Mouse (Mus musculus): ENCODE data around the gene Nphp4.
"Not testable (repeated sequence)": the region's sequence is repeated elsewhere in the genome, so short reads cannot be mapped to it uniquely, and the experiment has no call there.

Nphp4 gene

DNA sequence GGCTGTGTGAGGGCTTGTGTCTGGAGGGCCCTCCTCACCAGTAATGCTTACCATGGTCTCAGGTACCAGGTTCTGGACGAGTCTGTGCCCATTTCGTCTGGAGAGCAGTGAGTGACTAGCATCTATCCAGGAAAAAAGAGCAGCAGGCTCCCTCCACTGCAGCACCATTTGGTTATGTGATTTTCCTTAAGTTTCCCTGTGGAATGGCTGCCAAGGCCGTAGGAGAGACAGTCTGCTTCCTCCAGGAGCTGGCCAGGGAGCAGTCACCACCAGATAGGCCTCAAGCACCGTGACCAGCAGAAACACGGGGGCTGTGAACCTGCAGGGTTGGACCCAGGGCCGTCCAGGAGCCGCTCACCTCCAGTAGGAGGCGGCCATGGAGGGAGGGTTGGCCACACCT, 3.9 kb downstream of the Nphp4 start:
- no peak for DNase-seq

DNA sequence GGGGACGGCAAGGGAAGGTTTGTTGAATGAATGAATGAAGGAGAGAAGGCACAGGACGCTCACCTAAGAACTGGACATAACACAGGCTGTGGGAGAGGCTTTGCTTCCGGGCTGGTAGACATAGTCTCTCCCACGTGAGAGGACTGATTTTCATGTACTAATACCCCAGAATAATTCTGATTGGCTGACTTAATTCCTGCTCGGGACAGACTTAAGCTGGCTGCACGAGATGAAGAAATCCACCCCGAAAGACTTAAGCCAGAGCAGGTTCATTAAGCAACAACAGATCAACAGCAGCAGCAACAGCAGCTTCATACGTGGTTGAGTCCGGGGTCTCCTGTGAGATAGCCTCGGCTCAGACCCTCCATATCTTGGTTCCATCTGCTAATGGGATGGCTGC, 11.5 kb downstream of the Nphp4 start:
- DNase-seq, result no peak

DNA sequence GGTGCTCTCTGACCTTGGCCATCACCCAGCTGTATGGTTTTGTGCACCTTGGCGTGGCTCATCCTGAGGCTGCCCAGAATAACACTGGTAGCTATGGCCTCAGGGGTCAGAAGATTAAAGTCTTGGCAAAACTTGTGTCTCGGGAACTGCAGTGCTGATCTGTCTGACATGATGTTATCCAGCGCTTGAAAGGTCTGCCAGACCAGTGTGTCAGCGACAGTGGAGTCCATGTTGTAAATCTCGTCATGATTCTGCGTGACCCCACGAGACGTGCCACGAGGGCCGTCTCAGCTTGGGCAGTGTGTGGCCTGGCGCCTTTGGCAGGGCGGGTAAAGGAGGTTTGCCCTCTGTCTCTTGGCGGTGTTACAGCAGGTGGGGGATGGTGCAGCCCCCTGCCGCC, 13.8 kb downstream of the Nphp4 start:
- no peak for DNase-seq

DNA sequence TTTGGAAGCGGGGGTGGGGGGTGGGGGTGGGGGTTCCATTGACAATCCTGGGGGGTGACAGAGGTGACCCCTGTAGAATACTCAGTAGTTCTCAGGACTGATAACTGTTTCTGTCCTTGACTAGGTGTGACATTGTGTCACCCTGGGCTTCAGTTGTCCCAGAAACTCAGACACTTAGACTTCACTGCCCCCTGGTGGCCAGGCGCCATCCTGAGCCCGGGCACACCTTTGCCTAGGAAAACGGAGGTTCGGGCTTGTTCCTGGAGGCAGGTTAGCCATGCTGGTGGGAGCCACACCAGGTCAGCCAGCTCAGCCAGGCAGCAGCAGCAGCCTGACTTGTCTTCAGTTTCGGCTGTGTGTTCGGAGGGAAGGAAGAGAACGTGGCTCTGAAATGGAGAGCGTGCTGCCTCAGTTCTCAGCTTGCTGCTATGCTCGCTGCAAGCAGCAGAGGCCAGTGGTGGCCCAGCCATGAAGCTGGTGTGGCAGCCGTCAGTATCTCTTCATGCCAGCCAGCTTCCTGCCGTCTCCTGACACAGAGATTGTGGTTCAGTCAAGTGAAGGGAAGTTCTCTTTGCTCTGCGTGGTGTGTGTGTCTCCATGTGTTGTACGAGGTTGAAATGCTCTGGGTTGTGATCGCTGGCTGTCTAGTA, 14.9 kb downstream of the Nphp4 start:
- peak; percentile 79 for DNase-seq

DNA sequence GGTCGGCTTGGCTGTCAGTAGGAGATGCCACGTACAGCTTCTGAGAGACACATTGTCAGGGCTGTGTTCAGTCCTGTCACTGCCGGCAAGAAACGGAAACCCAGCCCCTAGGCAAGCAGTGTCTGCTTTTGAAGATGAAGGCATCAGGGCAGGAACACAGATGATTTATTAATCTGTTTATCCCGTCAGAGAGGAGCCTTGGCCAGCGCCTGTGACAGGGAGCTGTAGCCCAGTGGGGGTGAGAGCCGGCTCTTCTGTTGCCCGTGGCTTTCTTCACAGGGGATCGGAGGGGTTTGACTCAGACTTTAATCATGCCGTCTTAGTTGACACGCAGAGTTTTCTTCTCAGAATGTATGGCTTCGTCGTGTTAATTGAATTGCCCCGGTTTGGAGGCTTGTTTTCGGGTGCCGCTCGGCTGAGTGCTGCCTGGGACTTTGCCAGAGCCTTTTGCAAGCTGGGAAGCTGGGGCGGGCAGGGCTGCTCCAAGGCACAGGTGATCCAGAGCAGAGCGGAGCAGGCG, 17.9 kb downstream of the Nphp4 start:
- no peak for DNase-seq

DNA sequence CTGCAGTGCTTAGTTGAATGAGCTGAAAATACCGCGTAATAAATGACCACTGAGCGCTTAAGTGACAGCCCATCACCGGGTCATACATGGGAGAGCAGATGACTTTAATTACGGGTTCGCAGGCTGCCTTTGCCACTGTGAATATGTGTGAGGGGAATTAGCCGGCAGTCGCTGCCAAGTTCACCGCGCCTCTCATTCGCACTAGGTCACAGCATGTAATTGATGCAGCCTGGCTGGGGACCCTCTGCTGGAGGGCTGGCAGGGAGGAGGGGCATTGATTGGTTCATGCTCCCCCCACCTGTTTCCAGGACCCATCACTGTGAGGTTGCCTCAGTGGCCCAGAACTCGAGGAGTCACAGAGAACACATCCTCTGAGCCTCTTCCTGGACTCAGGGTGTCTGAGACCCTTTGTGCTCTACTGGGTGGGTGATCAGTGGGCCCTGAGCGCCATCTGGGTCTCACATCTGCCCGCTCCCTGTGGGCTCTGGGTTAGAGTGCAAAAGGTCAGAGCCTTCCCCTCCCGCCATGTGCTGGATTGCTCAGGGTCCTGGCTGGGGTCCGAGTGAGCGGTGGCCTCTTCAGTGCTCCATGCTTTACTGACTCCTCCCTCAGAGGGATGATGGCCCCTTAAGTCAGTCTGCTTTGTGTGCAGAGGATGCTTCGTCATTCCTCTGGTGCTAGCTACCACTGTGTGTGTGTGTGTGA, 35.9 kb downstream of the Nphp4 start:
- DNase-seq, result no peak

DNA sequence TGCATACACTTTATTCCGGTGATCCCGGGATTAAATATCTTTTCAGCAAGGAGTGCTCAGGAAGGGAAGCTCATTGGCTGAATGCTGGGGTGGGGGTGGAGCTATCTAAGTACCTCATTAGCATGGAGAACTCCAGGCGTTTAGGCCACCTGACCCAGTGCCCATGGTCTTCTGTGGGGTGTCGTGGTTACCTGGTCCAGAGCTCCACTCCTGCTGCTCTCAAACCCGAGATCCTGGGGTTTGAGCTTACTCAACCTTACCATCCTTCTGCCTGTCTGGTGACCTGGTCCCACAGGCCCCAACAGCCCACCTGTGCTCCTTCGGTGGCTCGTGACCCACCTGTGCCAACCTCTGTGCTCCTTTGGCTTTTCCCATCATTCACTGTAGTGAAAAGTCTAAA, 38.4 kb downstream of the Nphp4 start:
- no peak for DNase-seq

DNA sequence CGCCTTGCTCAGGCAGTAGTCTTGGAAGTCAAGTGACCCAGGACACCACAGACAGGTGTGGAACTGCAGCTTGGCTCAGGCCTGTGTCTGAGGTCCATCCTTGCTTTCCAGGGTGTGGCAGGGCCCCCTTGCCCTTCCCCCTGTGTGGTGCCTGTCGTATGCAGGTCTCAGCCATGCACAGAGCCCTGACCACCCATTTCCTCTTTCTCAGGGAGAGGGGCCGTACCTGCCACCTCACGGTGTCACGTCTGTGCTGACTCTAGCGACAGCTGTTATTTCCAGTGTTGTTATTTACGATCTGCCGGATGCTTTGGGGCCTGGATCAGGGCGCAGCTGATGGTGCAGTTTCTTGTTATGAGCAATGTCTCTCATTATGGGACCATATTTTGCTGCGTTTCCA, 42.6 kb downstream of the Nphp4 start:
- no peak for DNase-seq

DNA sequence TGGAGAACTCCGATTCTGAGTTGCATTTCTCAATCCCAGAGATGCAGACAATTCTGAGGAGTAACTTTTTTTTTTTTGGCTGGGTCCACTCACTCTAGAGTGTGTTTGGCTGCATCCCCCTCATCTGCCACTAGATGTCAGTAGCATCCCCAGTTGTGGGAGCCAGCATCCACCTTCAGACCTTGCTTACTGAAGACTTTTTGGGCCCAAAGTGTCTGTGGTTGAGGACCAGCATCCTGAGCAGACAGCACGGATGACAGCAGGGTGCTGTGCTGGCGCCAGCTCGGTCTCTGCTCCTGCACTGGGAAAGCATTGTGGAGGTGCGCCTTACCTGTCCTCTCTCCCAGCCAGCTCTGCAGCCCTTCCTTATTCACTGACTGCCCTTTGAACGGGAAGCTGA, 43.6 kb downstream of the Nphp4 start:
- DNase-seq, result peak; percentile 63

DNA sequence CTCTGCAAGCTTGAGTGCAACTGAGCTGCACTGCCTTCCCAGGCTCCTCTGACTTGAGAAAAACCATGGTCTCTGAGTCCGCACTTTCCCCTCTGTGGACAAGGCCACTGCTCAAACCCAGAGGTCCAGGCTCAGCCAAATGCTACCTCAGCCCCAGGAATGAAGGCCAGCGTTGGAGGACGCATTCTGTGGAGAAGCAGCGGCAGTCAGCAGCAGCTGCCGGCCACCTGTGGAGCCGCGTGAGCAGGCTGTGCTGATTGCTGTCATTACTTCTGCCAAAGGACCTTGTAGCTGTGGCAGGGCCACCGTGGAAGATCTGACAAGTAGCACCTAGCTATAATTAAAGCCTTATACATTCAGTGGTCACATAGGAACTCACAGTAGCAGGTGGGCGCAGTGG, 56.4 kb downstream of the Nphp4 start:
- no peak for DNase-seq

DNA sequence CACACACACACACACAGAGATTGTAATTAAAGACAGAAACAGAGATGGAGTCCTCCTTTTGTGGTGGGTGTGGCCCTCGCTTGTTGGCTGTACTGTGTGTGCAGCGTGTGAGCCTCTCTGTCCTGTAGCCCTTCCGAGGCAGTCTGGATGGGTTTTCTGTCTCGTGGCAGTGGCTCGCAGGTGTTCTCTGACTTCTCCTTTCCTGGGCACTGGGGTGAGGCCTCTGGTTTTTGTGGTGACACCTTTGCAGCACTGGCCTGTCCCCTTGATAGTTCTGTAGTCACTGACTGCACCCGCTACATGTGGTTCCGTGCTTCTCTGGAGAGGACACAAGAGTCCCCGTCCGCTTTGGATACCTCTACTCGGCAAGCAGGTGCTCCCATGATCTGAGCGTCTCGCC, 63.2 kb downstream of the Nphp4 start:
- DNase-seq, result no peak

DNA sequence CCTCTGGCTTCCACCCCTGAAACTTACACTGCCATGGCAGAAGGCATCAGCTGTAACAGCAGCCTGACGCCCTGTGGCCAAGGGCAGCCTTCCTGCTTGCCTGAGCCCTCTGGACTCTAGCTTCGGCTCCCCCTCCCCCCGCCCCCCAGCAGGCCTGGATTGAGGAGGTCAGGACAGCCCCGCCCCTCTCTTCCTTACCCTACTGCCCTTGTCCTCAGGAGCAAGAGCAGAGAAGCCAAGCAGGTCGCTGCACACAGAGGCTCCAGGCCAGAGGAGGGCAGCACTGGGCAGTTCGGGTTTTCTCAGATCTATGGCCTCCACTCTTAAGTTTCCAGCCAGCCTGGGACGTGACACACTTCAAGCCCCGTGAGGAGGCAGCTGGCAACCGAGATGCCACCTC, 64.7 kb downstream of the Nphp4 start:
- DNase-seq, result no peak

DNA sequence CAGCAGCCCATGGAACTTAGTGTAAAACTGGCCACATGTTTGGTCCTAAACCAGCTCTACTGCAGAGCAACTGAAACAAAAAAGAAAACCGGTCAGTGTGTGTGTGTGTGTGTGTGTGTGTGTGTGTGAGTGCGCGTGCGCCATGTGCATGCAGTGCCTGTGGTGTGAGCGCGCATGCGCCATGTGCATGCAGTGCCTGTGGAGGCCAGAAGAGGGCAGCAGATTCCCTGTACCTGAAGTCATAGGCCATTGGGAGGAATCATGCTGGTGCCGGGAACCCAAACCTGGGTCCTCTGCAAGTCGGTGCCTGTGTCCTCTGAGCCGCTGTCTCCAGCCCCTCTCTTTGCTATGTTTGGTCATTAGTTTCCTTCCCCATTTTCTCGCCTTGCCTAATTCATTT, 65.9 kb downstream of the Nphp4 start:
- DNase-seq, result no peak

DNA sequence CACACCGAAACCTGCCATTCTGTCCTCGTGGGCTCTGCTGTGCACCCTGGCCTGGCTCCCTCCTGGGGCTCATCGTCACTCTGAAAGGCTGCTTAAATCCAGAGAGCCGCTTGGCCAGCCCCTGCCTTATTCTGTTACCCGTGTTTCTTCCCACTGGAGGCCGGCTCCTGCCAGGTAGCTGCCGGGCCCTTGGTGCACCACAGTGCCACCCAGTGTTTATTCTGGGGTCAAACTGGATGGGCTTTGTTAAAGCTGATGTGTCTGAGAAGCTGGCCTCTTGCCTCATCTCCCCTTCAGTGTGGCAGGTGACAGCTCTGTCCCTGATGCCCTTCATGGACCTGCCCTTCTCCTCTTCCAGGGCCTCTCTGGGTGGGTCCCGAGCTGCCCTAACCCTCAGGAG, 70.0 kb downstream of the Nphp4 start:
- no peak for DNase-seq

DNA sequence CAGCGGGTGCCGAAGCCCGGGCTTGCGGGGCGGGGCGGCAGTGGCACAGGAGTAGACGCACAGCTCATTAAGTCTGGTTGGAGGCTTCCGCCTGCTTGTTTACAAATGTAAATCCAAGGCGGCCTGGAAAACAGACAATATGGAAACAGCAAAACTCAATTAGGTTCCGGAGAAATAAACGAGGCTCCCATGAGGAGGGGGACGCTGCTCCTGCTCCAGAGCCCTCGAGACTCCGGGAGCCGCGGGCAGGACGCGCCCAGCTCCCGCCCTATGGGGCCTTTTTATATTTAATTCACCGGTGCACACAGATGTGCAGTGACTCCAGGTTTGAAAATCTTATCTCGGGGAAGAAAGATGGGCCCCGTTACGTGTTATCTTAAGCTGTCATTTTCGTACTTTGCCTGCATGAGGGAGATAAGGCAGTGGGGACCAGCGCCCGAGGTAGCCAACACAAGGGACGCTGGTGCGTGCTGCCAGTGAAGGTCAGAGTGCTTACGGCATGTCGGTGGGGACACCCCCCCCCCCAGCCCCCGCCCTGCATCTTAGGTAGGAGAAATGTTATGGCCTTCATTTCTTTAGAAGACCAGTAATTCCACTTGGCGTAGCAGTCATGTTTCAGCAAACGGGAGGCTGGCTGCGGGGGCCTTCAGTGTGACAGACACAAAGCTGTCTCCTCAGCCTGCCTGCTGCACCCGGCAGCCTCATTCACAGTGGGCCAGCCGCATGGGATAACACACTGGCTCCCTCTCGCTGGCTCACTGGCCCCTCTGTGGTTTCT, 71.6 kb downstream of the Nphp4 start:
- no peak for DNase-seq

DNA sequence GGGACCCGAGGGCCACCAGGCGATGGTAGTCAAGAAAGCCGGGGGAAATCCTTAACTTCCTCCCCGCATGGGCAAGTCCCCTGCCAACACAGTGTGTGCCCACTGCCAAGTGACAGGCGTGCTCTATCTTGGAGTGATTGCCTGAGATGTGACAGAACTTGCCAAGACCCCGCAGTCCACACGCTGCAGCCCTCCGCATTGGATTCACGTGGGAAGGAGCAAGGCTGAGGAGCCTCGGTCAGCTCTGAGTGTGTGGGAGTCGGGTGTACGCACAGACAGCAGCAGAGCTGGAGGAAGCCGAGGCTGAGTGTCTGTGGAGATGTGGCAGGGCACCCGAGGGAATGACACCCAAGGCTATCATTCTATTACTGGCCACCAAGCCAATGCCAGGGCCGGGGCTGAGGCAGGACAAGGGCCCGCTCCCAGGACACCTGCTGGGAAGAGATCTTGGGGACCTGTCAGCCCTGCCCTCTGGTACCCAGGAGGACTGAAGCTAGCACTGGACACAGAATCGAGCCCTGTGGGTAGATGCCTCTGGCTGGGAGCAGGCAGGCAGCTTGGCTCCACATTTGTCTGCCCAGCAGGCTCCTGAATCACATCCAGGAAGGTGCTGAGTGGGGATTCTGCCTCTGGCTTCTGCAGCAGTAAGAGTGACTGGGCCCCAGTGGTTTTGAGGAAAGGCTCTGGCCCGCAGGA, 73.1 kb downstream of the Nphp4 start:
- DNase-seq, result no peak

DNA sequence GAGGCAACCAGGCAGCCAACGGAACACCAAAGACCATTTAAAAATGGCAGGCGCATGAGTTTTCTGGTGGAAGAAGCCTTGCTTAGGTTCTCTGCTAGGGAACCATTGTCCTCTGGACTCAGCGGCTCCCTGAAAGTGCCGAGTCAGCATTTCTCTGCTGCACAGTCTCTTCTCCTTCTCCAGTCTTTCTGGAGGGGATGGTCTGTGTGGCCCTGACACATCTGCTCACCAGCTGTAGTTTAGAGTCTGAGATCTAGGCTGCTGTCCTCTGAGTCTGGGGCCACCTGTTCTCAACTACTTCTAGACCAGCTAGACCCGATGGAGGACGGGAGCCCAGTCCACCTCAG, 73.7 kb downstream of the Nphp4 start:
- DNase-seq, result no peak

DNA sequence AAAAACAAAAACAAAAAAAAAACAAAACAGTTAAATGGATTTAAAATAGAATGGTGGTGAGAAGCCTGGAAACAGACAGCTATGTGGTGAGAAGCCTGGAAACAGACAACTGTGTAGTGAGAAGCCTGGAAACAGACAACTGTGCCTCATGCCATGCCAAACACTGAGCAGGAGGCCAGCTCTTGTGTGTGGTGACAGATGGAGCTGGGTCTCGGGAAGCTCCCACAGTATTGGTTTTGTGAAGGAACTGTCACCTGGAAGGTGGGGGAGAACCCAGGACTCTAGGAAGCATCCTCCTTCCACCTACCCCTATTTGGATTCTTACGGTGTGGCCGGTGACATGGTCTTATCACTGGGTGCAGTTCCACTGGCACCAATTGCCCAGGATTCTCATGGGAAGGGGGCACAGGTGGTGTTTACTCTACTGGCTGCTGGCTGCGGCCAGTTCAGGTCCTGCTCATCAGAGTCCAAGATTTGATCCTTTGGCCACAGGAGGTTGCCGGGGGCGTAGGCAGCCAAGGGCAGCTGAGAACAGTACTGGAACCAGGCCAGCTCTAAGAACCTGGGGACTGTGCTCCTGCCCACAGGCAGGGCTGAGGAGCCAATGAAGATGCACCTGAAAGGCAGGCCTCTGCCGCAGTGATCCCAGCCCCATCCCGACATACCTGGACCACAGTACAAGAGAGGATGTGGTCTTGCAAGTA, 77.2 kb downstream of the Nphp4 start:
- DNase-seq, result no peak

DNA sequence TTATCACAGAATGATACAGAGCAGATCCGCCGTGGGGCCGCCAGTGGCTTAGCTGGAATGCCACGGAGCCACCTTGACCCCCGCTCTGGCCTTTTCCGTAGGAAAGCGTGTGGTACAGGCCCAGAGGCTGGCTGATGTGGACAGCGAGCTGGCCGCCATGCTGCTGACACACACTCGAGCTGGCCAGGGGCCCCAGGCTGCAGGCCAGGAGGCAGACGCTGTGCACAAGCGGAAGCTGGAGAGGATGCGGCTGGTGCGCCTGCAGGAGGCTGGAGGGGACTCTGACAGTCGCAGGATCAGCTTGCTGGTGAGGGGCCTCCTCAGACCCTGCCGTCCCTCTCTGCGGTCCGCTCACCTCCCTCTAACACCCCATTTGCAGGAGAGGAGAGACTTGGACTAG, 77.9 kb downstream of the Nphp4 start:
- peak; percentile 26 for DNase-seq

DNA sequence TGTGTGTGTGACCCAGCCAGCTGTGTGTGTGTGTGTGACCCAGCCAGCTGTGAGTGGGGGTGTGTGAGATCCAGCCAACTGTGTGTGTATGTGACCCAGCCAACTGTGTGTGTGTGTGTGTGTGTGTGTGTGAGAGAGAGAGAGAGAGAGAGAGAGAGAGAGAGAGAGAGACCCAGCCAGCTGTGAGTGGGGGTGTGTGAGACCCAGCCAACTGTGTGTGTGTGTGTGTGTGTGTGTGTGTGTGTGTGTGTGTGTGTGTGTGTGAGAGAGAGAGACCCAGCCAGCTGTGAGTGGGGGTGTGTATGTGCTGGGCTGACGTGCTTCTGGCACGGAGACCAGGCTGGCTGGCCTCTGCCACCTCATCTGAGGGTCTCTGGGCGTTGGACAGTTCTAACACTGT, 79.3 kb downstream of the Nphp4 start:
- not testable (repeated sequence) for DNase-seq

DNA sequence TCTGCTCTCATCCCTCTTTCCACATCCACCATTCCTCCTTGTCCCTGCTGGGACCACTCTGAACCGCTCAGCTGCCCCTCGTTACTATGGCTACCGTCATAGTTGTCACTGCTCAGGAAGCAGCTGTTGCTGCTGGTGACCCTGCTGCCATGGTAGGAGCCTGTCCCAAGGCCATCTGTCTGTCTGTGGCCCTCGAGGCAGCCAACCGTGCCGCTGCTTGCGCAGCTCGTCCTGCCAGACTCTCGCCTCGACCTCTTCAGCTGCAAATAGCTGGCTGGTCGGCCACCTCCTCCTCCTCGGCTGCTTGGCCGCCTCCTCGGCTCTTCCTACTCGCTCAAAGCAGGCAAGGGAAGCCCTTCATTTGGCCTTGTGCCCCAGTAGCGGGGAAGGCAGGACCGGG, 81.7 kb downstream of the Nphp4 start:
- DNase-seq, result peak; percentile 17

DNA sequence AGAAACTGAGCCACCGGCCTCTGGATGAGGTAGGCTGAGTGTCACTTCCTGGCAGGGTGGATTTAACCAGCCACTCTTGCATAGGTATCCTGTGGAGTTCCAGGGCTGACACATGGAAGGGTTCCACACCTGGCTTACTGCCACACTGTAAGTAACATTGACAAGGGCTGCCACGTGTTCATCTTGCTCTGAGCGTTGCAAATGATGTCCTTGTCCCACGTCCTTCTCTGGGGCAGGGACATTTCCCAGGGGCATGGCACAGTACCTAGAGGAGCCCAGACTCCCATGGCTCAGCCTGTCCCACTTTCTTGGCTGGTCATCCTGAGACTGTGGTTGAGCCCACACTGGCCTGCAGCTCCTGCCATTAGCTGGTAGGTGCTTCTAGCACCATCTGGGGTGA, 91.5 kb downstream of the Nphp4 start:
- no peak for DNase-seq
